Mouse (Mus musculus) 3T3-L1 (cell line): ENCODE data around the gene Nmi.

ENCODE experiments used
- DNase-seq: peaks from one replicate; pipeline ENCODE4 v3.0.0-alpha.2; 2015; ENCODE audit warnings: low read depth, low spot score

Gene Nmi

GRCm38 (mm10) chr2:51941832-51942231, 31.5 kb downstream of the Nmi start:
- DNase-seq = no peak

- no peak for DNase-seq
Measured at GRCm38 (mm10) chr2:51938750-51939149, 34.5 kb downstream of the Nmi start.

GRCm38 (mm10) chr2:51937004-51937403, 36.3 kb downstream of the Nmi start:
- DNase-seq = no peak

GRCm38 (mm10) chr2:51936585-51936984, 36.7 kb downstream of the Nmi start:
- DNase-seq = no peak

GRCm38 (mm10) chr2:51935921-51936320, 37.4 kb downstream of the Nmi start:
- DNase-seq = no peak

- DNase-seq = peak; percentile 83
Measured at GRCm38 (mm10) chr2:51934574-51935334, 38.5 kb downstream of the Nmi start, which contains the start of gene Rbm43. Gene Rbm43 (minus strand): TSS chr2:51935163.

GRCm38 (mm10) chr2:51933341-51934134, 39.8 kb downstream of the Nmi start:
- no peak for DNase-seq

- DNase-seq = no peak
Measured at GRCm38 (mm10) chr2:51931241-51931640, 42.1 kb downstream of the Nmi start.

- DNase-seq = peak; percentile 98
Measured at GRCm38 (mm10) chr2:51914944-51915680, 58.2 kb downstream of the Nmi start.

- DNase-seq = no peak
Measured at GRCm38 (mm10) chr2:51914532-51914931, 58.8 kb downstream of the Nmi start.

- peak; percentile 90 for DNase-seq
Measured at GRCm38 (mm10) chr2:51912740-51913139, 60.6 kb downstream of the Nmi start.

GRCm38 (mm10) chr2:51911864-51912263, 61.4 kb downstream of the Nmi start:
- DNase-seq = peak; percentile 15

- DNase-seq = no peak
Measured at GRCm38 (mm10) chr2:51907538-51908110, 65.7 kb downstream of the Nmi start.

GRCm38 (mm10) chr2:51905637-51906036, 67.7 kb downstream of the Nmi start:
- DNase-seq = no peak
